Mouse (Mus musculus) ES-E14 (cell line): Measurements from ENCODE around the gene Gripap1. TPM values are rescaled to one million over a fixed set of nuclear protein-coding genes. Genes with fewer than 3 reads are reported as not detected.
A peak's percentile ranks its signal among the peaks of the same experiment; 100 is the strongest.

Experiments
- DNase-seq: peaks from one replicate; pipeline ENCODE4 v3.0.0-alpha.2; 2013; ENCODE audit warnings: low read depth, low spot score
- H3K27ac ChIP-seq: 2 replicates; pipeline ENCODE4 v1.5.1; 2012; ENCODE audit warnings: low read depth, mild to moderate bottlenecking, low read length, moderate library complexity, mixed read lengths; ENCODE audit not compliant: poor library complexity, insufficient read depth, severe bottlenecking
- H3K36me3 ChIP-seq: 2 replicates; pipeline ENCODE4 v1.6.1; 2012; ENCODE audit warnings: mild to moderate bottlenecking, low read length, moderate library complexity, mixed read lengths; ENCODE audit not compliant: control insufficient read depth, poor library complexity, insufficient read depth, severe bottlenecking
- H3K4me1 ChIP-seq, 2 experiments: fragments of 150-350 bp in 1 of 2; sonication (generic) in 1 of 2; 2 replicates each; pipeline ENCODE4 v1.6.1; 2012; ENCODE audit warnings: low read length in 2 of 2, mild to moderate bottlenecking in 1 of 2, mixed read lengths in 1 of 2; ENCODE audit not compliant: control insufficient read depth in 2 of 2, insufficient read depth in 2 of 2, poor library complexity in 1 of 2
- H3K4me3 ChIP-seq, 2 experiments: fragments of 150-350 bp in 1 of 2; sonication (generic) in 1 of 2; 2 replicates each; pipeline ENCODE4 v1.5.1; 2012; ENCODE audit warnings: low read length in 2 of 2, low read depth in 1 of 2, mild to moderate bottlenecking in 1 of 2, mixed read lengths in 1 of 2; ENCODE audit not compliant: insufficient read depth in 1 of 2, poor library complexity in 1 of 2, severe bottlenecking in 1 of 2
- H3K9ac ChIP-seq: 2 replicates; pipeline ENCODE4 v1.6.1; 2012; ENCODE audit warnings: low read depth, mild to moderate bottlenecking, low read length, mixed read lengths; ENCODE audit not compliant: poor library complexity, insufficient read depth, severe bottlenecking
- H3K9me3 ChIP-seq: fragments of 150-350 bp; sonication (generic); 2 replicates; pipeline ENCODE4 v1.6.1; 2012; ENCODE audit warnings: low read depth, mild to moderate bottlenecking, low read length; ENCODE audit not compliant: control insufficient read depth, insufficient read depth
- CHD2 ChIP-seq: IDR thresholded peaks from 2 replicates; pipeline ENCODE4 v1.6.1; 2014; ENCODE audit warnings: mild to moderate bottlenecking, low read depth, low read length, inconsistent platforms
- HCFC1 ChIP-seq: IDR thresholded peaks from 2 replicates; pipeline ENCODE4 v1.6.1; 2012; ENCODE audit warnings: low read length, inconsistent platforms, borderline replicate concordance; ENCODE audit not compliant: insufficient read depth
- MAFK ChIP-seq: IDR thresholded peaks from 2 replicates; pipeline ENCODE4 v1.6.1; 2014; ENCODE audit warnings: mild to moderate bottlenecking, low read depth, low read length, inconsistent platforms; ENCODE audit not compliant: insufficient read depth
- ZC3H11A ChIP-seq: IDR thresholded peaks from 2 replicates; pipeline ENCODE4 v1.6.1; 2012; ENCODE audit warnings: low read depth, mild to moderate bottlenecking, inconsistent platforms, low read length, borderline replicate concordance
- ZNF384 ChIP-seq: IDR thresholded peaks from 2 replicates; pipeline ENCODE4 v1.6.1; 2012; ENCODE audit warnings: low read depth, low read length, inconsistent platforms
- in situ Hi-C, 2 experiments: fragments of 600-800 bp; cut with MboI; formaldehyde crosslinking; loops; one replicate each; pipeline ENCODE4 v1.15.1; 2025; ENCODE audit warnings: low sequenced_read_pairs in 2 of 2, inconsistent platforms in 1 of 2; ENCODE audit not compliant: unreplicated experiment in 2 of 2
- total RNA-seq: library from RNA; depleted of rRNA; stranded (reverse); fragments of 300-350 nt; gene quantifications from 2 replicates; pipeline ENCODE4 v1.2.3, GENCODE M21; 2012

The Gripap1 gene
- total RNA-seq, 1 experiment: 14.9 TPM

- DNase-seq: no peak
- in situ Hi-C loops: no loop called here
- Histone ChIP-seq H3K4me1 (peaks cover 2 to 9% of the 10 kb centered on the region in 2 experiments; a peak in 2 of 4 replicates), H3K9ac (peak overlapping the region; percentile 70), H3K36me3 (peaks cover 38% of the 10 kb centered on the region), H3K4me3 (peak overlapping the region; percentile 88 to 93), H3K27ac (peak overlapping the region; percentile 95), H3K9me3 (no peaks in the 10 kb centered on the region)
- TF ChIP-seq HCFC1: no peak
- TF ChIP-seq CHD2: no peak
- TF ChIP-seq MAFK: no peak
- no peak for TF ChIP-seq ZNF384
- no peak for TF ChIP-seq ZC3H11A
Measured at GRCm38 (mm10) chrX:7765281-7765670, 24.3 kb upstream of the Gripap1 start.

GRCm38 (mm10) chrX:7765764-7766163 is 23.8 kb upstream of the Gripap1 start:
- Histone ChIP-seq H3K4me1 (peaks cover 2 to 9% of the 10 kb centered on the region in 2 experiments; a peak in 2 of 4 replicates), H3K9ac (peak overlapping the region; percentile 77), H3K4me3 (peak overlapping the region; percentile 88 to 93), H3K27ac (peak overlapping the region; percentile 95), H3K9me3 (no peaks in the 10 kb centered on the region), H3K36me3 (peaks cover 42% of the 10 kb centered on the region)
- peak; percentile 85 for DNase-seq
- in situ Hi-C loops: no loop called here
- no peak for TF ChIP-seq CHD2
- TF ChIP-seq MAFK: peak; percentile 99

GRCm38 (mm10) chrX:7769302-7770017 is 20.1 kb upstream of the Gripap1 start:
- in situ Hi-C loops: no loop called here
- Histone ChIP-seq H3K9me3 (no peaks in the 10 kb centered on the region), H3K9ac (no peak overlapping the region), H3K4me1 (peaks cover 2 to 25% of the 10 kb centered on the region in 2 experiments; a peak in 2 of 4 replicates), H3K27ac (no peak overlapping the region), H3K36me3 (peaks cover 73% of the 10 kb centered on the region), H3K4me3 (no peak overlapping the region)
- TF ChIP-seq CHD2: no peak
- TF ChIP-seq ZC3H11A: no peak
- no peak for TF ChIP-seq ZNF384
- TF ChIP-seq MAFK: no peak
- TF ChIP-seq HCFC1: no peak
- DNase-seq: no peak

GRCm38 (mm10) chrX:7772766-7773165 is 16.8 kb upstream of the Gripap1 start:
- in situ Hi-C loops: no loop called here
- DNase-seq: no peak
- no peak overlapping the region for H3K27ac ChIP-seq
- H3K9ac ChIP-seq: no peak overlapping the region
- peaks cover 0 to 21% of the 10 kb centered on the region in 2 experiments; a peak in 1 of 4 replicates for H3K4me1 ChIP-seq
- H3K9me3 ChIP-seq: no peaks in the 10 kb centered on the region
- no peak overlapping the region for H3K4me3 ChIP-seq
- TF ChIP-seq MAFK (no peak), HCFC1 (no peak), ZC3H11A (no peak), ZNF384 (no peak), CHD2 (no peak)
- H3K36me3 ChIP-seq: peaks cover 60% of the 10 kb centered on the region
